Mouse (Mus musculus) CD4-positive, CD25-positive, alpha-beta regulatory T cell (primary cell): ENCODE data around the gene Gap43. TPM values are rescaled to one million over a fixed set of nuclear protein-coding genes. Genes with fewer than 3 reads are reported as not detected.

Experiments used
- polyA plus RNA-seq: library from polyadenylated mRNA; unstranded; fragments of 100-300 nt; shearing (Covaris generic); gene quantifications from one replicate; pipeline ENCODE4 v1.2.1, GENCODE M21; 2017

Gap43 gene
- not detected for polyA plus RNA-seq

GRCm38 (mm10) chr16:42340021-42340768 lies at the start of gene Gap43:
Gene Gap43 (minus strand): TSS chr16:42340651.

